Mouse (Mus musculus): Measurements from ENCODE around the gene Grm1. TPM values are rescaled to one million over a fixed set of nuclear protein-coding genes. Genes with fewer than 3 reads are reported as not detected.

The Grm1 gene
- total RNA-seq, 2 experiments from 2014 or later = 42.5 to 44.5 TPM

DNA sequence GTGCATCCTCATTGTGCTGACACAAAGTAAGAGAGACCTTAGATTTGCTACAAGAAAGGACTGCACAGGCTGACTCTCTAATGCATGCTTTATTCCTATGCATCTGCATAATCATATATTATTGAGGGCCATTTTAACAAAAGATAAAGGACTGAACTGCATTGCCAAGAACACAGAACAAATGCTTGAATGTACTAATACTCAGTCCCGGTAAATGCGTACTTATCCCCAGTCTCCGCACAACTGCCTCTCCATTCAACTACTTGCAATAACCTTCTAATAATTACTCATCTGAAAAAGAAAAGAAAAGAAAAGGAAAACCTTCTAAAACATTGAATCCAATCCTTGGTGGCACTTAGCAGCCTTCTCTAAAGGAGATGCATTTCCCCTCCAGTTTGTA lies 272.4 kb downstream of the Grm1 start:
- TF ChIP-seq CTCF (IDR thresholded peaks at IDR 0.05) = no peak
- intact Hi-C loops (cut with DNase I) = loop anchor here (5.0 kb wide), 1 partner anchor 123 kb away; no protein-coding TSS in a partner anchor
- no peak for DNase-seq (ENCODE audit: extremely low spot score in 1 of 2, low spot score in 2 of 2)
- H3K4me3 ChIP-seq = no peak overlapping the region
- no peak overlapping the region for H3K27ac ChIP-seq

DNA sequence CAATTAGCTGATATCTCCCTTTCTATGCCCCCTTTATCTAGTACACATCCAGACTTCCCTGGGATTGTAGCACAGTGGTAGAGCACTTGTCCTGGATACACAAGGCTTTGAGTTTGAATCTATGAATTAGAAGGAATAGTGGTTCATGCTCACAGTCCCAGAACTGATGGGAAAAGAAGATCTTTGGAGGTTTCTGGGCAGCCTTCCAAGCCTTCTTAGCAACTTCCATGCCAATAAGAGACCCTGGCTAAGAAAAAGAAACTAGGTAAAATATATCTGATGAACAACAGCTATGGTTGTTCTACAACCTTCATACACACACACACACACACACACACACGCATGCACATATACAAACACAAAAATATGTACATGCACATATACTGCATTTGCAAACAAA lies 286.8 kb downstream of the Grm1 start:
- no peak for DNase-seq (ENCODE audit: extremely low spot score in 1 of 2, low spot score in 2 of 2)
- TF ChIP-seq CTCF (IDR thresholded peaks at IDR 0.05) = no peak
- no peak overlapping the region for H3K27ac ChIP-seq
- intact Hi-C loops (cut with DNase I) = no loop called here
- no peak overlapping the region for H3K4me3 ChIP-seq

DNA sequence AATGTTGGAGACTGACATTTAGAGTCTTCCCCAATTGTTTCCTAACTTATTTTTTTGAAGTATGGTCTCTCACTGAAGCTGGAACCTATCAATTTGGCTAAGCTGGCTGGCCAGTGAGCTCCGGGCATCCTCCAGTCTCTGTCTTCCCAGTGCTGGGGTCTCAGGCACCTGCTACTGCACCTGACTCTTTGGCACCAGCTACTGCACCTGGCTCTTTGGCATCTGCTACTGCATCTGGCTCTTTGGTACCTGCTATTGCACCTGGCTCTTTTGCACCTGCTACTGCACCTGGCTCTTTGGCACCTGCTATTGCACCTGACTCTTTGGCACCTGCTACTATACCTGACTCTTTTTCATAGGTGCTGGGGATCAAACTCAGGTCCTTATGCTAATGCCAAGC lies 291.7 kb downstream of the Grm1 start:
- no peak for TF ChIP-seq CTCF (IDR thresholded peaks at IDR 0.05)
- Histone ChIP-seq H3K27ac (no peak overlapping the region), H3K4me3 (no peak overlapping the region)
- intact Hi-C loops (cut with DNase I) = no loop called here
- DNase-seq (ENCODE audit: extremely low spot score in 1 of 2, low spot score in 2 of 2) = no peak

DNA sequence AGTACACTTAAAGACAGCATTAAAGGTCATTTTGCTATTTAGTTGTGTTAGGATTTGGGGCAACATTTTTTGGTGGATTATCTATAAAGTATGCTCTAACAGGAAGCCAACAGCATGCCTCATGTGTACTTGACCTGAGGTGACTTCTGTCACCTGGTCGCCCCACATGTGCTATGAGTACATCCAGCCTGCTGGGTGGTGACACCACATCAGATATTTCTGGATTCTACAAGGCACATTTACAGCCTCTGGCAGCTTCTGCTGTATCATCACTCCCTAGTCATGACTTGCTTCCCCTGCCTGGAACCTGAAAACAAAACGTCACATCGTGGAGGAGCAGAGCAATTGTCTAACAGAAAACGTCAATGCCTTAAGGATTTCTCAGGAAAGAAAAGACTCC lies 292.2 kb downstream of the Grm1 start:
- DNase-seq (ENCODE audit: extremely low spot score in 1 of 2, low spot score in 2 of 2) = no peak
- Histone ChIP-seq H3K4me3 (no peak overlapping the region), H3K27ac (no peak overlapping the region)
- no peak for TF ChIP-seq CTCF (IDR thresholded peaks at IDR 0.05)
- intact Hi-C loops (cut with DNase I) = no loop called here

DNA sequence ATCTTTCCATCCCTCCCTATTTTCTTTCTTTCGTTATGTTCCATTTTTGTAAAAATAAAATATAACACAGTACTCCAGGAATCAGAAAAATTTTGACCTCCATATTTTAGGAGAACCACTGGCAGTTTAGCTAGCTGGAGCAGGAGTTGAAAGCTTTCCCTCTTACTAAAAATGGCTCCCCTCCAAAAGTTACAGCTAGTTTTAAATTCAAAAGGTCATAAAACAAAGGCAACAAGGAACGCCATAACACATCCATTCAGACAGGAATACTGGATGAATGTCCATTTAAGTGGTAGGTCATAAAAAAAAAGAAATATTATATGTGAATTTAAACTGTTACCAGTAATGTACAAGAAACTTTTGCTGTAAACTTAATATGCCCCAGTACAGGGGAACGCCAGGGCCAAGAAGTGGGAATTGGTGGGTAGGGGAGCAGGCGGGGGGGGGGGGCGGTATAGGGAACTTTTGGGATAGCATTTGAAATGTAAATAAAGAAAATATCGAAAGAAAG lies 294.2 kb downstream of the Grm1 start:
- no peak for DNase-seq (ENCODE audit: extremely low spot score in 1 of 2, low spot score in 2 of 2)
- no peak for TF ChIP-seq CTCF (IDR thresholded peaks at IDR 0.05)
- Histone ChIP-seq H3K4me3 (no peak overlapping the region), H3K27ac (no peak overlapping the region)
- intact Hi-C loops (cut with DNase I) = no loop called here

DNA sequence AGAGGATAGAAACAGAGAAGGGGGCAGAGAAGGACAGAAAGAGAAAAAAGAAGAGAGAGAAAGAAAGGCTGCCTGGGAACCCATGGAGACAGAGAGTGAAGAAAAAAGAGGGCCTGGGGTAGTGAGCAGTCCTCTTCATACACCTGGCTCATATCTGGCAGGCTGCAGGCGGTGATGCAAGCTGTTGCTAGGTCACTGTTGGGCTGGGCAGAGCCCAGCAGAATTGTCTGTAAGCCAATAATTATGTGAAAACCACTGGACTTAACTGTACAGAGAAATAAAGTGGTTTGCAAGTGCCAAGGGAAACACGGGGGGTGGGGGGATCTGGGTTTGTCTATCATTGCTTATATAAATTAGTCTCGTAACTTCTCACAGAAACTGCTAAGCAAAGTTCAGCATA lies 297.0 kb downstream of the Grm1 start:
- H3K27ac ChIP-seq = no peak overlapping the region
- DNase-seq (ENCODE audit: extremely low spot score in 1 of 2, low spot score in 2 of 2) = no peak
- intact Hi-C loops (cut with DNase I) = no loop called here
- H3K4me3 ChIP-seq = no peak overlapping the region
- no peak for TF ChIP-seq CTCF (IDR thresholded peaks at IDR 0.05)

DNA sequence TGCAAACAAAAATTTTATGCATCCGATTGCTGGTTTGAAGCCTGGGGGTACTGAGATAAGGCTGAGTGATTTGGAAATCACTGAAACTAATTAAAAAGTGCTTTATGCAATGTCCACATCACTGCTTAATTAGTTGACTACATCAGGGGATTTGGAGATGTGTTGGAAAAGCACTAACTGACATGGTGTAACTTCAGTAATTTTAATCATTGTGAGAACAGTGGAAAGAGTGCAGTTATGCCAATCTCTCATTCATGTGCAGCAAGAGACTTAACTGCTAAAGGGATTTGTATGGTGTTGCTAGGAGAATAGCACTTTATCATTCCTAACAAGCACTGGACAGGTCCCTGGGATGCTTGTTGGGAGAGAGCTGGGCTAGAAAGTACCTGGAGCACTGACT lies 307.3 kb downstream of the Grm1 start:
- intact Hi-C loops (cut with DNase I) = no loop called here
- DNase-seq (ENCODE audit: extremely low spot score in 1 of 2, low spot score in 2 of 2) = no peak
- no peak overlapping the region for H3K27ac ChIP-seq
- TF ChIP-seq CTCF (IDR thresholded peaks at IDR 0.05) = no peak
- H3K4me3 ChIP-seq = no peak overlapping the region

DNA sequence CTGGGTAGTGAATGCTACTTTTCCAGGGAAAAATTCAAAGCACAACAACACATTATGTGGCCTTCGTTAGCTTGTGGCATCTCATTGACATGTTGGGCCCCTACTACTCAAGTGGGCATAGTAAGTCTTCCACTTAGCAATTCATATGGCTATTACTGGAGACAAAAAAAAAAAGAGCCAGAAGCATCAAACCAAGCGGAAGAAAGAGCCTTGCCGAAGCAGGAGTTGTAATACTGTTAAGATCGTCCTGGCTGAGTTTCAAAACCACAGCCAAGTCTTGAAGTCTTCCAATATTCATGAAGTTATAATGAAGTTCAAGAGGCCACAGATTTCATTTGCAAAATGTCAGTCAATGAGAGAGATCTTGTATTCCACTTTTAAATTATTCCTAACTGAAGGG lies 319.1 kb downstream of the Grm1 start:
- no peak for TF ChIP-seq CTCF (IDR thresholded peaks at IDR 0.05)
- Histone ChIP-seq H3K27ac (no peak overlapping the region), H3K4me3 (no peak overlapping the region)
- no peak for DNase-seq (ENCODE audit: extremely low spot score in 1 of 2, low spot score in 2 of 2)
- intact Hi-C loops (cut with DNase I) = no loop called here

DNA sequence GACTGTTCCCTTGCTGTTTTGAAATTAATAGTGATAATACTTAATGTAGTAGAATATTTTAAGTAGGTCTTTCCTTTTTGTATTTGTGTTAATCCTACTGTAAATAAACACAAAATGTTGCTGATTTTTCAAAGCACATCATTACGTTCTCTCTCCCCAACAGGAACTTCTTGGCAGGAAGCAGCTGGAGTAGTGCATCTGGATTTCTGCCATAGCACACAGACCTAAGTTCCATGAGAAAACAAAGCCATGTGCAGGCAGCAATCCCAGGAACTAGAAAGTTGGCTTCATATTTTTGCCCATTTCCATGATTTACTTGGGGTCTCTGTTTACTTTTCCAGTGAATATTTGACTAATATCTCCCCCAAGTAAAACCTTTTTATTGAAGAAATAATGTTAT lies 320.9 kb downstream of the Grm1 start:
- DNase-seq (ENCODE audit: extremely low spot score in 1 of 2, low spot score in 2 of 2) = no peak
- no peak overlapping the region for H3K4me3 ChIP-seq
- TF ChIP-seq CTCF (IDR thresholded peaks at IDR 0.05) = no peak
- intact Hi-C loops (cut with DNase I) = no loop called here
- no peak overlapping the region for H3K27ac ChIP-seq

DNA sequence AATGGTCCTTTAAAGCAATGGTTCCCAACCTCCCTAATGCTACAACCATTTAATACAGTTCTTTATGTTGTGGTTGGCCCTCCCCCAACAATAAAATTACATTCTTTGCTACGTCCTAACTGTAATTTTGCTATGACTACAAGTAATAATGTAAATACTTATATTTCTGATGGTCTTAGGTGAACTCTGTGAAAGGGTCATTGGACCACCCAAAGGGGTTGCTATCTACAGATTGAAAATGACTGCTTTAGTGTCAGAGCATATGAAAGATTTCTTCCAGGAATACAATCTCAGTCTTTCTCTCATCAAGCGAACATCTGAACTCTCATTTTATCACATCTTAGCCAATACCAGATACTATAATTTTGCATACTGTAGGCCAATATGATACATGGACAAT lies 321.4 kb downstream of the Grm1 start:
- Histone ChIP-seq H3K27ac (no peak overlapping the region), H3K4me3 (no peak overlapping the region)
- TF ChIP-seq CTCF (IDR thresholded peaks at IDR 0.05) = no peak
- intact Hi-C loops (cut with DNase I) = no loop called here
- no peak for DNase-seq (ENCODE audit: extremely low spot score in 1 of 2, low spot score in 2 of 2)

DNA sequence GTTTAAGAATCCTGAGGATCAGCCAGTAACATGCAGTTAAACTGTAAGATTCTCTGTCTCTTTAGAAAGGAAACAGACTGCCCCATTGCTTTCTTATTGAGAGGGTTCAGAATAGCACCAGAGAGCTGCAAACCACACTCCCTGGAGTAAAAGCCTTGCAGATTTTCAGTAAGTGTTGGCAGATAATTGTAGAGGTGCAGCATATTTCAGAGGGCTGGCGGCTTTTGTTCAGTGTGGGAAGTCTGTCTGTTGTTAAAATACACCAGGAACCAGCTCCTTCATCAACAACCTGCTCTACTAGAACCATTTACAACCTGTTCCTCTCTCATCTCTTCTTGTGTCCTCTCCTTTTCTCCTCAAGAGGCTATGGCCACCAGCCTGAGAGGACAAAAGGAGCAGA lies 331.1 kb downstream of the Grm1 start:
- TF ChIP-seq CTCF (IDR thresholded peaks at IDR 0.05) = no peak
- intact Hi-C loops (cut with DNase I) = no loop called here
- no peak for DNase-seq (ENCODE audit: extremely low spot score in 1 of 2, low spot score in 2 of 2)
- Histone ChIP-seq H3K27ac (no peak overlapping the region), H3K4me3 (no peak overlapping the region)

DNA sequence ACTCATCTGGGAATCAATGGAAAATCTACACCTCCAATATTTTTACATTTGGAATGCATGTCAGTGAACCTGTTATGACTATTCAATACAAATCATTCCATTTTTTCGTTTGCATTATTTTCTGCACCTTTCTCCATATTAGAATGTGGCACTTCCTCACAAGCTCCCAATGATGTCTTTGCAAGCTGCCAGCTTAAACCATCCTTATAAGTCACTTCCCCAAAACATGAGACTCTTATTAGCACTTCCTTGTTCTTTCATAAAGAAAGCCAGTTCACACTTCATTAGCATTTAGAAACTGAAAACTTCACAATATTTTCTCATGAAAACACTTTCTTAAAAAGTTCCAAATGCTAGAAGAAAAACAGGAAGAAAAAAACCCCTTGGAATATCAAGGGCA lies 338.1 kb downstream of the Grm1 start:
- DNase-seq (ENCODE audit: extremely low spot score in 1 of 2, low spot score in 2 of 2) = no peak
- intact Hi-C loops (cut with DNase I) = no loop called here
- H3K27ac ChIP-seq = no peak overlapping the region
- H3K4me3 ChIP-seq = no peak overlapping the region
- TF ChIP-seq CTCF (IDR thresholded peaks at IDR 0.05) = no peak

DNA sequence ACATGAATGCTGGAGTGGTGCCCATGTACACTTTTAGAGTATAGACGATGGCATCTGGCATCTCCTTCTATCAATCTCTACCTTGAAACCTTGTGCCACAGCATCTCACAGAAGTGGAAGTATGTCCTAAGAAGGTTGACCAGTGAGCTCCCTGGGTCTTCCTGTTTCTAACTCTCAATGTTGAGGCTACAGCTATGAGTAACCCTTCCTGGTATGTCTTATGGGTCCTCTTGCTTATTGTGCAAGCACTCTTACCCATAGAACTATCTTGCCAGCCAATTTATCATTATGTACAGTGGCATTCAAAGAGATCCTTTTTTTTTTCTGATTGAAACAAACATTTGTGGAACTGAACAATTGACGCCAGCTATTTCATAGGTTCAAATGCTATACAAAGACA lies 340.0 kb downstream of the Grm1 start:
- H3K4me3 ChIP-seq = no peak overlapping the region
- no peak overlapping the region for H3K27ac ChIP-seq
- TF ChIP-seq CTCF (IDR thresholded peaks at IDR 0.05) = no peak
- intact Hi-C loops (cut with DNase I) = no loop called here
- DNase-seq (ENCODE audit: extremely low spot score in 1 of 2, low spot score in 2 of 2) = no peak

DNA sequence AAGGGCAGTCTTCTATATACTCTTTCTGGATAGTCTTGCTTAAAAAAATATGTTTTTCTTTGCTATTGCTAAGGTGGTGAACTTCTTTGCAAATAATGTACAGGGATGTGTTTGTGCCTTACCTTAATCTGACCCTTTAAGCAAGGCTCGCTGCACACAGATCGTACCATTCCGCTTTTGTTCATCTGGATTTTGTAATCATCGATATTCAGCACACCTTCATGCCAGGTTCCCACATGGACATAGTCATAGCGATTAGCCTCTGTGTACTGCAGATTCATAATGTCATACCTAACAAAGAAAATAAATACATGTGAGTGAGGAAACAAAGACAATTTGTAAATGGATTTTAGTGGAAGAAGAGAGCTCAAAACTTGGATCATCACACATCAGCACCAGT lies 340.8 kb downstream of the Grm1 start:
- Histone ChIP-seq H3K4me3 (no peak overlapping the region), H3K27ac (no peak overlapping the region)
- intact Hi-C loops (cut with DNase I) = no loop called here
- TF ChIP-seq CTCF (IDR thresholded peaks at IDR 0.05) = no peak
- DNase-seq (ENCODE audit: extremely low spot score in 1 of 2, low spot score in 2 of 2) = no peak

All from left cerebral cortex, adult 2 months (tissue).